Mouse (Mus musculus): ENCODE data around the gene Btn2a2.

GRCm38 (mm10) chr13:23503797-23504196, 15.1 kb upstream of the Btn2a2 start:
- TF ChIP-seq GATA1 (IDR thresholded peaks at IDR 0.05; ENCODE audit: borderline replicate concordance, low read length) (no peak), FLI1 (IDR thresholded peaks at IDR 0.05; ENCODE audit: low read length) (no peak)

Data from megakaryocyte, embryonic 14.5 days (primary cell).